Mouse (Mus musculus): ENCODE data around the gene Lrrtm1.

The Lrrtm1 gene

GRCm38 (mm10) chr6:77242601-77243406, at the start of gene Lrrtm1:
Lrrtm1 (plus strand) TSS chr6:77242689.
- in situ Hi-C loops (cut with MboI; ENCODE audit: unreplicated experiment in 2 of 2) = no loop called here

GRCm38 (mm10) chr6:77196650-77197049, 45.8 kb upstream of the Lrrtm1 start:
- in situ Hi-C loops (cut with MboI; ENCODE audit: unreplicated experiment in 2 of 2) = no loop called here

GRCm38 (mm10) chr6:77199375-77199774, 43.1 kb upstream of the Lrrtm1 start:
- in situ Hi-C loops (cut with MboI; ENCODE audit: unreplicated experiment in 2 of 2) = no loop called here

GRCm38 (mm10) chr6:77209183-77209582, 33.3 kb upstream of the Lrrtm1 start:
- in situ Hi-C loops (cut with MboI; ENCODE audit: unreplicated experiment in 2 of 2) = no loop called here

- in situ Hi-C loops (cut with MboI; ENCODE audit: unreplicated experiment in 2 of 2) = no loop called here
These were observed 32.6 kb upstream of the Lrrtm1 start for GRCm38 (mm10) chr6:77209929-77210328.

- in situ Hi-C loops (cut with MboI; ENCODE audit: unreplicated experiment in 2 of 2) = no loop called here
These were observed 28.6 kb upstream of the Lrrtm1 start for GRCm38 (mm10) chr6:77213757-77214409.

GRCm38 (mm10) chr6:77215322-77215721, 27.2 kb upstream of the Lrrtm1 start:
- in situ Hi-C loops (cut with MboI; ENCODE audit: unreplicated experiment in 2 of 2) = no loop called here

- in situ Hi-C loops (cut with MboI; ENCODE audit: unreplicated experiment in 2 of 2) = no loop called here
These were observed 23.6 kb upstream of the Lrrtm1 start for GRCm38 (mm10) chr6:77218875-77219274.

- in situ Hi-C loops (cut with MboI; ENCODE audit: unreplicated experiment in 2 of 2) = no loop called here
These were observed 21.7 kb upstream of the Lrrtm1 start for GRCm38 (mm10) chr6:77220776-77221175.

GRCm38 (mm10) chr6:77222849-77223638, 19.4 kb upstream of the Lrrtm1 start:
- in situ Hi-C loops (cut with MboI; ENCODE audit: unreplicated experiment in 2 of 2) = no loop called here

GRCm38 (mm10) chr6:77240426-77240825, 2.1 kb upstream of the Lrrtm1 start:
- in situ Hi-C loops (cut with MboI; ENCODE audit: unreplicated experiment in 2 of 2) = no loop called here

- in situ Hi-C loops (cut with MboI; ENCODE audit: unreplicated experiment in 2 of 2) = no loop called here
These were observed 1.2 kb downstream of the Lrrtm1 start for GRCm38 (mm10) chr6:77243541-77244231.

- in situ Hi-C loops (cut with MboI; ENCODE audit: unreplicated experiment in 2 of 2) = no loop called here
These were observed 11.0 kb downstream of the Lrrtm1 start for GRCm38 (mm10) chr6:77253480-77253879.

- in situ Hi-C loops (cut with MboI; ENCODE audit: unreplicated experiment in 2 of 2) = no loop called here
These were observed 13.9 kb downstream of the Lrrtm1 start for GRCm38 (mm10) chr6:77256348-77256747.

- in situ Hi-C loops (cut with MboI; ENCODE audit: unreplicated experiment in 2 of 2) = no loop called here
These were observed 15.0 kb downstream of the Lrrtm1 start for GRCm38 (mm10) chr6:77257358-77258105.

- in situ Hi-C loops (cut with MboI; ENCODE audit: unreplicated experiment in 2 of 2) = no loop called here
These were observed 22.7 kb downstream of the Lrrtm1 start for GRCm38 (mm10) chr6:77265163-77265562.

GRCm38 (mm10) chr6:77278794-77279193, 36.3 kb downstream of the Lrrtm1 start:
- in situ Hi-C loops (cut with MboI; ENCODE audit: unreplicated experiment in 2 of 2) = no loop called here

GRCm38 (mm10) chr6:77286317-77286716, 43.8 kb downstream of the Lrrtm1 start:
- in situ Hi-C loops (cut with MboI; ENCODE audit: unreplicated experiment in 2 of 2) = no loop called here

- in situ Hi-C loops (cut with MboI; ENCODE audit: unreplicated experiment in 2 of 2) = no loop called here
These were observed 45.9 kb downstream of the Lrrtm1 start for GRCm38 (mm10) chr6:77288402-77288801.

- in situ Hi-C loops (cut with MboI; ENCODE audit: unreplicated experiment in 2 of 2) = no loop called here
These were observed 48.9 kb downstream of the Lrrtm1 start for GRCm38 (mm10) chr6:77291415-77291814.
